Mouse (Mus musculus) gastrocnemius, postnatal 36 days (tissue): Measurements from ENCODE around the gene G6pc3. TPM values are rescaled to one million over a fixed set of nuclear protein-coding genes. Genes with fewer than 3 reads are reported as not detected.

Experiments used
- DNase-seq, 2 experiments: peaks; one replicate each; pipeline ENCODE4 v3.0.0; 2022
- intact Hi-C: fragments of 180-260 bp; cut with DNase I; formaldehyde crosslinking; loops from one replicate; pipeline ENCODE4 v1.15.1; 2025
- total RNA-seq, 2 experiments: library from RNA; stranded (reverse); gene quantifications; 2 replicates each; pipeline ENCODE4 v1.2.3; 2021

The G6pc3 gene
- total RNA-seq, 2 experiments from 2014 or later = 45.6 TPM

- intact Hi-C loops = no loop called here
- DNase-seq = no peak
Measured at GRCm38 (mm10) chr11:102185677-102186076, 3.7 kb upstream of the G6pc3 start.

GRCm38 (mm10) chr11:102186235-102186634, 3.2 kb upstream of the G6pc3 start:
- no peak for DNase-seq
- intact Hi-C loops = no loop called here

- intact Hi-C loops = loop anchor here (2.0 kb wide), 1 partner anchor 60 kb away; the partner anchor contains the start of gene BC030867
Measured at GRCm38 (mm10) chr11:102188980-102189379, 440 bp upstream of the G6pc3 start.

GRCm38 (mm10) chr11:102190848-102191247, 1.4 kb downstream of the G6pc3 start:
- no peak for DNase-seq
- intact Hi-C loops = no loop called here

More at GRCm38 (mm10) chr11:102188980-102189379, 440 bp upstream of the G6pc3 start:
- DNase-seq = no peak

- intact Hi-C loops = no loop called here
- DNase-seq = no peak
Measured at GRCm38 (mm10) chr11:102193657-102194440, 4.4 kb downstream of the G6pc3 start.

- intact Hi-C loops = no loop called here
- no peak for DNase-seq
Measured at GRCm38 (mm10) chr11:102196018-102196797, 6.8 kb downstream of the G6pc3 start.

- intact Hi-C loops = no loop called here
- no peak for DNase-seq
Measured at GRCm38 (mm10) chr11:102198245-102198644, 8.8 kb downstream of the G6pc3 start.

GRCm38 (mm10) chr11:102199856-102200255, 10.4 kb downstream of the G6pc3 start:
- intact Hi-C loops = no loop called here
- peak in 1 of 2 experiments; percentile 19 for DNase-seq

- DNase-seq = peak in 1 of 2 experiments; percentile 15
- intact Hi-C loops = no loop called here
Measured at GRCm38 (mm10) chr11:102201408-102201821, 12.0 kb downstream of the G6pc3 start.

GRCm38 (mm10) chr11:102206481-102206880, 17.1 kb downstream of the G6pc3 start:
- intact Hi-C loops = no loop called here
- DNase-seq = no peak

GRCm38 (mm10) chr11:102207825-102208777, 18.7 kb downstream of the G6pc3 start:
- DNase-seq = no peak
- intact Hi-C loops = no loop called here

- intact Hi-C loops = no loop called here
- no peak for DNase-seq
Measured at GRCm38 (mm10) chr11:102208846-102209245, 19.4 kb downstream of the G6pc3 start.

GRCm38 (mm10) chr11:102209742-102210141, 20.3 kb downstream of the G6pc3 start:
- intact Hi-C loops = no loop called here
- no peak for DNase-seq

GRCm38 (mm10) chr11:102210185-102210584, 20.8 kb downstream of the G6pc3 start:
- intact Hi-C loops = no loop called here
- no peak for DNase-seq

- no peak for DNase-seq
- intact Hi-C loops = no loop called here
Measured at GRCm38 (mm10) chr11:102211011-102211410, 21.6 kb downstream of the G6pc3 start.

- intact Hi-C loops = no loop called here
- DNase-seq = peak; percentile 48 to 66
Measured at GRCm38 (mm10) chr11:102211936-102212341, 22.5 kb downstream of the G6pc3 start.

GRCm38 (mm10) chr11:102214430-102215156, 25.2 kb downstream of the G6pc3 start:
- no peak for DNase-seq
- intact Hi-C loops = no loop called here

GRCm38 (mm10) chr11:102215511-102215910, 26.1 kb downstream of the G6pc3 start:
- intact Hi-C loops = no loop called here
- DNase-seq = no peak

- intact Hi-C loops = no loop called here
- DNase-seq = peak; percentile 53 to 63
Measured at GRCm38 (mm10) chr11:102216056-102216885, 26.9 kb downstream of the G6pc3 start.
